Mouse (Mus musculus): ENCODE measurements around the gene Mrln. TPM values are rescaled to one million over a fixed set of nuclear protein-coding genes. Genes with fewer than 3 reads are reported as not detected.

Gene Mrln
- polyA plus RNA-seq (2017; shearing (Covaris generic)), result not detected

DNA sequence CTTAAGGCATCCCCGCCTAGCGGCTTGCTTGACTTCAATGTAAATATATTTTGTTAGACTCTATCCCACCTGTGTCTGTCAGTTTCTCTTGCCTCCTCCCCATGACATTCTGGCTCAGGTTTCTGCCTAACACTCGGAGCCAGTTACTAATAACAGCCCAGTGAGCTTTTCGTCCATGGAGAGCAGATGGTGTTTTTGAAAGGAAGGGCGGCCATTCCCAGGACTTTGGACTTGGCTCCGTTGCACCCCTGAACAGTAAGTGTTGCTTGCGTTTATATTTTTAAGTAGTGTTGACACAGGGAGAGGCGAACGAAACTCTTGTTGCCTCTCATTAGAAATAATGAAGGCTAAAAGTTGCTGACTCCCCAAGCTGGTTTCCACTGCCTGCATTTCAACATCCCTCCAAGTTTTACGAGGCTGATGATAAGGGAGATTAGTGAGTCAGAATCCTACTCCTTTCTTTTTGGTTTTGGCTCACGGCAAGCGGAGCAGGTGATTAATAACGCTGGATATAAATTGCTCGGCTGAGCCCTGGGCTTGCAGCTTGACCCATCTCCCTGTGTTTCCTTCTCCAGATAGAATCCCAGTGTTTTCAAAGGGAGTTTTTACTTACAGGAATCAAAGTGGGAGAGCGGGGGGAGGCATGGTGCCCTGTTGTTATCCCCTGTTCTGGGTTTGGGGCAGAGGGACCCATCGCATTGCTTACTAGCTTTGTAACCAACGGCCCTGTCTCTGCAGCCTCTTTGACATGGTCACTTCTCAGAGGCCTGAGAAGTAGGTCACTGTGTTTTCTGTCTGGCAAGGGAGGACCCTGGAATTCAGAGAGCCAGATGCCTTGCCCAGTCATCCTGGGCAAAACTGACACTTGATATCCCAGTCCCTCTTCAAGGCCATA lies at the start of gene Mrln:
TSS of gene Mrln (plus strand) at position 160 of the 895 bp plus-strand sequence.

GRCm38 (mm10) chr10:70244921-70245558 lies 40.6 kb downstream of the Mrln start, which contains the start of gene Slc16a9:
Gene Slc16a9, plus strand, starts transcription at chr10:70245100.

Other genes with a start within 250 kb of the Mrln start
- 16.9 TPM for gene Ccdc6, start 107.5 kb upstream of the Mrln start, polyA plus RNA-seq (2017; shearing (Covaris generic))
- not detected for gene Slc16a9, start 40.4 kb downstream of the Mrln start, polyA plus RNA-seq (2017; shearing (Covaris generic))
- gene Fam13c, start 235.8 kb downstream of the Mrln start, polyA plus RNA-seq (2017; shearing (Covaris generic)), result 0.17 TPM